Mouse (Mus musculus) stomach, postnatal 0 days (tissue): ENCODE measurements at regions not wholly inside any gene's neighbourhood (a gene's known extent, or its start where the extent isn't known, plus 50 kb on each side); places are given as distances from the start of the nearest gene placed in this dataset.

Source experiments
- ATAC-seq: fragments of 200-750 bp; cut with Nextera tagmentation; 2 replicates; pipeline ENCODE4 v1.8.0; 2017; ENCODE audit not compliant: low FRiP score, low TSS enrichment
- DNase-seq: peaks from one replicate; pipeline ENCODE4 v3.0.0-alpha.2; 2016; ENCODE audit warnings: low spot score
- H3K27ac ChIP-seq: fragments of 300-500 bp; sonication (generic); replicated peaks from 2 replicates; pipeline ENCODE4 v1.5.1; 2014; ENCODE audit warnings: mild to moderate bottlenecking, control low read depth
- H3K27me3 ChIP-seq: fragments of 300-500 bp; sonication (generic); 2 replicates; pipeline ENCODE4 v1.6.1; 2014; ENCODE audit warnings: low read length; ENCODE audit not compliant: control insufficient read depth, insufficient read depth
- H3K36me3 ChIP-seq: fragments of 300-500 bp; sonication (generic); 2 replicates; pipeline ENCODE4 v1.6.1; 2014; ENCODE audit warnings: low read length, mixed read lengths; ENCODE audit not compliant: control insufficient read depth, insufficient read depth
- H3K4me1 ChIP-seq: fragments of 300-500 bp; sonication (generic); replicated peaks from 2 replicates; pipeline ENCODE4 v1.6.1; 2014; ENCODE audit warnings: antibody characterized with exemption; ENCODE audit not compliant: control insufficient read depth, insufficient read depth
- H3K4me2 ChIP-seq: fragments of 300-500 bp; sonication (generic); replicated peaks from 2 replicates; pipeline ENCODE4 v1.6.1; 2014; ENCODE audit warnings: low read depth, mild to moderate bottlenecking, control low read depth, moderate library complexity
- H3K4me3 ChIP-seq: fragments of 300-500 bp; sonication (generic); 2 replicates; pipeline ENCODE4 v1.5.1; 2014; ENCODE audit warnings: low read depth, low read length, control low read depth
- H3K9ac ChIP-seq: fragments of 300-500 bp; sonication (generic); 2 replicates; pipeline ENCODE4 v1.6.1; 2014; ENCODE audit warnings: mild to moderate bottlenecking, low read length, control low read depth, mixed read lengths
- H3K9me3 ChIP-seq: fragments of 300-500 bp; sonication (generic); 2 replicates; pipeline ENCODE4 v1.6.1; 2016; ENCODE audit warnings: low read length; ENCODE audit not compliant: control insufficient read depth
- CTCF ChIP-seq: IDR thresholded peaks from 2 replicates; pipeline ENCODE4 v1.5.1; 2016; ENCODE audit warnings: antibody characterized with exemption, low read depth, mild to moderate bottlenecking, moderate library complexity
- EP300 ChIP-seq: optimal IDR thresholded peaks from 2 replicates; pipeline ENCODE3; 2016; ENCODE audit warnings: antibody characterized with exemption
- WGBS: fragments of 180-500 bp; shearing (Covaris S2); extraction: QIAGEN DNeasy Blood & Tissue Kit; methylation state at CpG from one replicate; pipeline ENCODE4 v1.1.7; 2014; 5-methylcytosine and 5-hydroxymethylcytosine counted together

DNA sequence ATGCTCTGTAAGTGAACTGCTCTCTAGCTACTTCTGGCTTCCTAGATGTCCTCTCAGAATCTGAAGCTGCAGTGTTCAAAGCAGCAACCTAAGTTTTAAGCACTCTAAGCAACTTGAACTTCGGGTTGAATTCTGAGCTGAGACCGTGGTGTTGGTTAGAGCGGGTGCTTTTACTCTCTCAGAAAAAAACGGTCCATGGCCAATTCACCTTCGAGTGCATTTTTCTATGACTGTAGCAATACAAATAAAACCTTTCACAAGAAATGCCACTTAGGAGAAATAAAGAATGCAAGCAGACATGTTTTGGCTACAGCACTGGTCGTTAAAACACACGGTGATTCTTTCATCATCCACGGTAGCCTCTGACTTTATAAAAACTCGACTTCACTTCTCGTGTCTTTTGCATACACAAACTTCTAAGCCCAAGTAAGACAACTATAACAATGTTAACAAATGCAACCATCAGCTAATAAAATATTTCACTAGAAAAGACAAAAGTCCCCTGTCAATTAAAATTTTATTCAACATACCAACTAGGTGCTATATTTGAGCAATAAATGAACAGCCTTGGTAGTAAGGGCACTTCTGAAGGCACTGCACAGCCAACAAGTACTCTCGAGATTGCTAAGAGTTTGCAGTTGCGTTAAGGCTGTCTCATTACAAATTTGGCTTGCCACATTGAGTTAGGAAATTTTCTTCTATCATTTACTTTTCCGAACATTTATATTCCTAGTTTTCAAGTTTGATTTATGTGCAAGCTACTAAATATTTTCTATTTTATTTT, 96.3 kb downstream of the Spry2 start:
- H3K4me2 ChIP-seq = no peak overlapping the region
- no peak overlapping the region for H3K4me3 ChIP-seq
- 76% methylated on average over 13 of the region's 13 CpGs for WGBS
- ATAC-seq (no peak), DNase-seq (no peak)
- H3K27me3 ChIP-seq = no peaks in the 10 kb centered on the region
- no peaks in the 10 kb centered on the region for H3K36me3 ChIP-seq
- H3K27ac ChIP-seq = no peak overlapping the region
- H3K4me1 ChIP-seq = no peaks in the 10 kb centered on the region
- H3K9ac ChIP-seq = no peak overlapping the region
- TF ChIP-seq EP300 (no peak), CTCF (no peak)
- H3K9me3 ChIP-seq = no peaks in the 10 kb centered on the region

DNA sequence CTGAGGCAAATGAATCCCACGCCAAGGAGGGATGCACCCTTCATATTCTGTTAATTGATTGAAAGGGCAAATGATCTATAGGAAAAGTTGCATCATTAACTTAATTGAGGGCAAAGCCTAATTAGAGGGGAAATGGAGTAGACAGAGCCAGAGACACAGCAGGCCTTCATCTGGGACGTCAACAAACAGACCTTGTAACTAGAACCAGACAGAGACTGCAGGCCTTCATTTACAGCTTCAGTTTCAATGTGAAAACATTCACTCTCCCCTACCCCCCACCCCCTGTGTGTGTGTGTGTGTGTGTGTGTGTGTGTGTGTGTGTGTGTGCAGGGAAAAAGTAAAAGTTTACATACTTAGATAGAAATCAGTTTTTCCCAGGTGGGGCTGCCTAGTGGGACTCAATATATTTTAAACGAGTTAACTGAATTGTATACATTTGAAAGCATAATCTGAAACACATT, 97.2 kb downstream of the Spry2 start:
- WGBS = 45% methylated on average over 3 of the region's 3 CpGs
- no peaks in the 10 kb centered on the region for H3K4me1 ChIP-seq
- H3K4me2 ChIP-seq = no peak overlapping the region
- ATAC-seq (no peak), DNase-seq (no peak)
- no peak overlapping the region for H3K9ac ChIP-seq
- no peak overlapping the region for H3K4me3 ChIP-seq
- no peaks in the 10 kb centered on the region for H3K9me3 ChIP-seq
- no peak overlapping the region for H3K27ac ChIP-seq
- no peaks in the 10 kb centered on the region for H3K27me3 ChIP-seq
- H3K36me3 ChIP-seq = no peaks in the 10 kb centered on the region
- no peak for TF ChIP-seq CTCF
- TF ChIP-seq EP300 = no peak

DNA sequence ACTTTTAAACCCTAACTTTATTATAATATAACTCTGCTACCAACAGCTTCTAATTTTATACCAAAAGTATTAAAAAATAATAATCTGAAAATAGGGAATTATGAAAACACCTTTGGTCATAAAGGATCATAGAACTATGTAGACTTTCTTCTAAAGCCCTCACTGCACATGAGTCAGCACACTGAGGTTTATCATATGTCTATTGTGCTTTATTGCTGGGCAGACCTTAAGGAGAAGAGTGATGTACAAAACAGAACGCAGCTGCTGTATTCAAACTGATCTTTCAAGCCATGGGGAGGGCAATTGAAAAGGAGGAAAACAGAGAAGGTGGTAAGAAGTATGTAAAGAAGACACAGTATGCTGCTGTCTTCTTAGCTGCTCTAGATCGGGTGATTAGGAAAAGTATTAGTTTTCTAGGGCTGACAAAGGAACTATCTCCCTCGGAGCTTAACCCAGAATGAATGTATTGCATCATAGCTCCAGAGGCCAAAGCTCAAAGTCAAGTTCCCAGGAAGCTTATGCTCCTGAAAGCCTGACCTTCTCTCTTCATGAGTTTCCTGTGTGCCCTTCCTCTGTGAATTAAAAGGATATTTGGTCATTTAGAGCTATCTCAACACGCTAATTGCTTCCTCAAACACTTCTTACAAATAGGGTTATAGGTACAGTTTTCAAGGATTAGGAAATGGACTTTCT, 103.5 kb downstream of the Spry2 start:
- WGBS = 65% methylated on average over 4 of the region's 4 CpGs
- no peak overlapping the region for H3K27ac ChIP-seq
- no peak for TF ChIP-seq CTCF
- TF ChIP-seq EP300 = no peak
- H3K9me3 ChIP-seq = no peaks in the 10 kb centered on the region
- no peak overlapping the region for H3K4me2 ChIP-seq
- H3K4me3 ChIP-seq = no peak overlapping the region
- H3K36me3 ChIP-seq = no peaks in the 10 kb centered on the region
- no peaks in the 10 kb centered on the region for H3K27me3 ChIP-seq
- no peak for DNase-seq
- no peaks in the 10 kb centered on the region for H3K4me1 ChIP-seq
- H3K9ac ChIP-seq = no peak overlapping the region
- ATAC-seq = no peak

DNA sequence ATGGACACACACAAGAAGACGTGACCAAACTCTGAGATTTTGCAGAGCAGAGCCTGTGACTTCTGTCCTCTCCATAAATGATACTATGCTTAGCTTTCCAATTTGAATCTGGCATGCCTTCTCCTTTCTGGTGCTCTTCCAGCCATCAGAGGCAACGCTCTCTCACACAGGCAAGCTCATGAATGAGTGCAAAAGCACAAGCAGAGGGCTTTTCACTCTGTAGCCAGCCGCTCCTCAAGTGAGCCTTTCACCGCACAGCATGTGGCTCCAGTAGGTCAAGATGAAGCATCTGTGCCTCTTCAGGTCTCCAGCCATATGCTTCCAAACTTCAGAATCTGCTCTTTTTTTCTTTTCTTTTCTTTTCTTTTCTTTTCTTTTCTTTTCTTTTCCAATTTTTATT, 106.2 kb downstream of the Spry2 start:
- ATAC-seq = no peak
- 87% methylated on average over 4 of the region's 4 CpGs for WGBS
- DNase-seq = no peak
- Histone ChIP-seq H3K27me3 (no peaks in the 10 kb centered on the region), H3K4me3 (no peak overlapping the region), H3K36me3 (no peaks in the 10 kb centered on the region), H3K4me2 (no peak overlapping the region), H3K27ac (no peak overlapping the region), H3K9me3 (no peaks in the 10 kb centered on the region), H3K9ac (no peak overlapping the region), H3K4me1 (no peaks in the 10 kb centered on the region)
- TF ChIP-seq CTCF (no peak), EP300 (no peak)

DNA sequence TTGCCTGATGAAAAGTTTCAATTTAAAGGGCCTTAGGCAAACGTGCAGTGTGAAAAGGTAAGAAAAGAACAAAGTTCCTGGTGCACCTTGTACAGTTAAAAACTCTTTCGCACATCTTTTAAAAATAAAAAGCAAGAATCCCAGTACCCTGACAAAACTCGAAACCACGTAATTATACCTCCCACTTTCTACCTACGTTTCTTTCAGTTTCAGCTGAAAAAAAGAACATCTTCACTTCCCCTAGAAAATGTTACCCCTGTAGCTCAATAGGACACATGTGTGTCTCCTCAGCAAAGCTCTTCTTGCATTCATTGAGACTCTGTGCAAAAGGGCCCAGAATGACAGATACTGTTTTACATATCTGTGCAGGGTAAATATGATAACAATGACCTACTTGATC, 113.2 kb downstream of the Spry2 start:
- Histone ChIP-seq H3K4me2 (no peak overlapping the region), H3K4me1 (no peaks in the 10 kb centered on the region), H3K9me3 (no peaks in the 10 kb centered on the region), H3K27me3 (no peaks in the 10 kb centered on the region), H3K4me3 (no peak overlapping the region), H3K9ac (no peak overlapping the region), H3K36me3 (no peaks in the 10 kb centered on the region), H3K27ac (no peak overlapping the region)
- TF ChIP-seq CTCF (no peak), EP300 (no peak)
- DNase-seq = no peak
- no peak for ATAC-seq
- WGBS = 85% methylated on average over 5 of the region's 5 CpGs

DNA sequence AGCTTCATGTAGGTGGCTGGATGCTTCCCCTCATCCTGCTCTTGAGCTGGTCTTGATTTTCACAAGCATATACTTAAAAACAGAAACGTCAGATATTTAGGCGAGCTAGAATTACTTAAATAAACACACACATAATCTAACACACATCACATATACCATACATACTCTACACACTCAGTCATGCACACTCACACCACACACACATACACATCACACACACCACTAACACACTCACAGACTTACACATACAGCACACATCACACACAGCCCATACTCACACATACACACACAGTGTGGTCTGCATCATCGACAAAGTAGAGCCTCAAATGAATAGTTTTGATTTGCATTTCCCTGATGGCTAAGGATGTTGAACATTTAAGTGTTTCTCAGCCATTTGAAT, 116.9 kb downstream of the Spry2 start:
- Histone ChIP-seq H3K36me3 (no peaks in the 10 kb centered on the region), H3K4me3 (no peak overlapping the region), H3K4me2 (no peak overlapping the region), H3K27ac (no peak overlapping the region), H3K9ac (no peak overlapping the region), H3K9me3 (no peaks in the 10 kb centered on the region), H3K27me3 (no peaks in the 10 kb centered on the region), H3K4me1 (no peaks in the 10 kb centered on the region)
- 60% methylated on average over 3 of the region's 3 CpGs for WGBS
- TF ChIP-seq CTCF = no peak
- no peak for TF ChIP-seq EP300
- DNase-seq (no peak), ATAC-seq (no peak)
